Mouse (Mus musculus) adrenal gland, adult 18-20 months (tissue): ENCODE measurements around the gene Fam163b. TPM values are rescaled to one million over a fixed set of nuclear protein-coding genes. Genes with fewer than 3 reads are reported as not detected.

Experiments used
- DNase-seq, 2 experiments: peaks; one replicate each; pipeline ENCODE4 v3.0.0; 2021 to 2022; ENCODE audit warnings: low spot score in 2 of 2
- total RNA-seq, 2 experiments: library from RNA; stranded (reverse); gene quantifications; 1 replicate in 1 of 2; 2 replicates in 1 of 2; pipeline ENCODE4 v1.2.3; 2021

The Fam163b gene
- total RNA-seq, 2 experiments from 2014 or later = 2.4 to 2.9 TPM

GRCm38 (mm10) chr2:27088071-27088644 lies 54.1 kb downstream of the Fam163b start:
- peak; percentile 23 to 55 for DNase-seq

- DNase-seq = no peak
Observed at GRCm38 (mm10) chr2:27087581-27087980, 54.7 kb downstream of the Fam163b start.

GRCm38 (mm10) chr2:27086483-27087010 lies 55.7 kb downstream of the Fam163b start:
- no peak for DNase-seq

- no peak for DNase-seq
Observed at GRCm38 (mm10) chr2:27085801-27086200, 56.5 kb downstream of the Fam163b start.

- no peak for DNase-seq
Observed at GRCm38 (mm10) chr2:27084963-27085362, 57.3 kb downstream of the Fam163b start.

- no peak for DNase-seq
Observed at GRCm38 (mm10) chr2:27083761-27084475, 58.4 kb downstream of the Fam163b start.

GRCm38 (mm10) chr2:27079649-27080048 lies 62.6 kb downstream of the Fam163b start:
- DNase-seq = no peak

- peak; percentile 31 to 66 for DNase-seq
Observed at GRCm38 (mm10) chr2:27079152-27079584, 63.1 kb downstream of the Fam163b start, which contains the start of gene Adamtsl2. TSS of gene Adamtsl2 (plus strand) at chr2:27079379.

GRCm38 (mm10) chr2:27078312-27078711 lies 64.0 kb downstream of the Fam163b start:
- no peak for DNase-seq

GRCm38 (mm10) chr2:27077655-27078244 lies 64.5 kb downstream of the Fam163b start:
- DNase-seq = no peak

- DNase-seq = peak; percentile 40 to 43
Observed at GRCm38 (mm10) chr2:27075485-27075884, 66.8 kb downstream of the Fam163b start.

- no peak for DNase-seq
Observed at GRCm38 (mm10) chr2:27074804-27075203, 67.5 kb downstream of the Fam163b start.

- no peak for DNase-seq
Observed at GRCm38 (mm10) chr2:27073407-27073806, 68.9 kb downstream of the Fam163b start.

GRCm38 (mm10) chr2:27071978-27072377 lies 70.3 kb downstream of the Fam163b start, which contains the start of gene Mymk:
TSS of gene Mymk (minus strand) at chr2:27072179.
- DNase-seq = no peak

- DNase-seq = peak; percentile 51 to 62
Observed at GRCm38 (mm10) chr2:27071137-27071536, 71.2 kb downstream of the Fam163b start.

- DNase-seq = no peak
Observed at GRCm38 (mm10) chr2:27070247-27070813, 72.0 kb downstream of the Fam163b start.

GRCm38 (mm10) chr2:27069646-27070045 lies 72.6 kb downstream of the Fam163b start:
- no peak for DNase-seq

- DNase-seq = no peak
Observed at GRCm38 (mm10) chr2:27067996-27068395, 74.3 kb downstream of the Fam163b start.

GRCm38 (mm10) chr2:27067124-27067523 lies 75.2 kb downstream of the Fam163b start:
- no peak for DNase-seq
